Mouse (Mus musculus) olfactory bulb, adult 2 months (tissue): ENCODE data around the gene Nid1.

Source experiments
- CTCF ChIP-seq: fragments of 200-500 bp; IDR thresholded peaks from 2 replicates; pipeline ENCODE4 v1.5.1; 2012; ENCODE audit warnings: low read depth, mild to moderate bottlenecking, low read length, moderate library complexity; ENCODE audit not compliant: insufficient read depth
- POLR2A ChIP-seq: fragments of 200-500 bp; IDR thresholded peaks from 2 replicates; pipeline ENCODE4 v1.6.1; 2012; ENCODE audit warnings: mild to moderate bottlenecking, low read depth, low read length, moderate library complexity; ENCODE audit not compliant: insufficient read depth

GRCm38 (mm10) chr13:13555196-13555595, 117.8 kb downstream of the Nid1 start:
- TF ChIP-seq CTCF (no peak), POLR2A (no peak)
